ENCODE assay signal across 14 mouse cellular contexts in the genomic region with DNA sequence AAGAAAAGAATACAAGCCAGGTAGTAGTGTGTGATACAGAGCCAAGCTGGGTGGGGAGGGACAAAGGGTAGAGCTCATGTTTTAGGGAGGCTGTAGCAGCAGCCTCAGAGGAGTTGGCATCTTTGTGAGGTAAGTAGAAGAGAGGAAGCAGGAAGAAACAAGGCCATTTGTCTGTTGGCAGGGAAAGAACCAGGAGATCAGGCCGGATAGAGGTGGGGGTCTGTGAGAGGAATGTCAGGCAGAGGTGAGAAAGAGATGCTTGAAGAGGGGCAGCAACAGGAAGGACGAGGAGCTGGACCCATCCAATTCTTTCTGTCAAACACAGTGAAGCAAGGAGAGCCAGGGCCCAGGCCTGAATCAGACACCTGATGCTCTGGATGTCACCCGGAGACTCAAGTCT.
"Had no signal": no experiment of that assay in that cellular context is flagged by ENCODE, and none has a peak within 500 bp of the region (broad histone marks: within the 10 kb centered on the region; RNA-seq: fewer than 3 reads in every experiment).

No protein-coding gene starts in this region.

- H3K9me3 ChIP-seq: limb, embryonic 10.5 days; liver, embryonic 13.5 days; lung, embryonic 15.5 days; midbrain, embryonic 15.5 days; neural tube, embryonic 12.5 days; stomach, embryonic 15.5 days had no signal

- H3K9ac ChIP-seq: liver, embryonic 13.5 days; liver, postnatal 0 days; lung, embryonic 15.5 days; midbrain, embryonic 15.5 days; neural tube, embryonic 12.5 days; stomach, embryonic 15.5 days had no signal

- H3K36me3 ChIP-seq: liver, embryonic 13.5 days; lung, embryonic 15.5 days; midbrain, embryonic 15.5 days; neural tube, embryonic 12.5 days; stomach, embryonic 15.5 days had no signal

- ATAC-seq: liver, postnatal 0 days; midbrain, embryonic 15.5 days had no signal

- H3K27me3 ChIP-seq: lung, embryonic 15.5 days; midbrain, embryonic 15.5 days; neural tube, embryonic 12.5 days; stomach, embryonic 15.5 days had no signal

- DNase-seq: kidney, adult 9 months; kidney, postnatal 36 days; liver, embryonic 13.5 days; liver, postnatal 0 days; lung, postnatal 36 days; right cerebral cortex, postnatal 14 days; thymus, adult 2 months; thymus, postnatal 25 days had no signal

- H3K4me2 ChIP-seq: liver, embryonic 13.5 days; lung, embryonic 15.5 days; midbrain, embryonic 15.5 days; neural tube, embryonic 12.5 days; stomach, embryonic 15.5 days had no signal

- H3K4me3 ChIP-seq: limb, embryonic 10.5 days; liver, embryonic 13.5 days; lung, embryonic 15.5 days; midbrain, embryonic 15.5 days; neural tube, embryonic 12.5 days; stomach, embryonic 15.5 days had no signal

- H3K27ac ChIP-seq: kidney, postnatal 0 days; limb, embryonic 10.5 days; liver, embryonic 13.5 days; lung, embryonic 15.5 days; midbrain, embryonic 15.5 days; neural tube, embryonic 12.5 days; stomach, embryonic 15.5 days had no signal
